Mouse (Mus musculus) kidney, postnatal 4 days (tissue): Measurements from ENCODE around the gene Tspan12.
A peak's percentile ranks its signal among the peaks of the same experiment; 100 is the strongest.

Source experiments
- DNase-seq, 2 experiments: peaks; one replicate each; pipeline ENCODE4 v3.0.0; 2021; ENCODE audit warnings: mixed read lengths in 2 of 2

Gene Tspan12

DNA sequence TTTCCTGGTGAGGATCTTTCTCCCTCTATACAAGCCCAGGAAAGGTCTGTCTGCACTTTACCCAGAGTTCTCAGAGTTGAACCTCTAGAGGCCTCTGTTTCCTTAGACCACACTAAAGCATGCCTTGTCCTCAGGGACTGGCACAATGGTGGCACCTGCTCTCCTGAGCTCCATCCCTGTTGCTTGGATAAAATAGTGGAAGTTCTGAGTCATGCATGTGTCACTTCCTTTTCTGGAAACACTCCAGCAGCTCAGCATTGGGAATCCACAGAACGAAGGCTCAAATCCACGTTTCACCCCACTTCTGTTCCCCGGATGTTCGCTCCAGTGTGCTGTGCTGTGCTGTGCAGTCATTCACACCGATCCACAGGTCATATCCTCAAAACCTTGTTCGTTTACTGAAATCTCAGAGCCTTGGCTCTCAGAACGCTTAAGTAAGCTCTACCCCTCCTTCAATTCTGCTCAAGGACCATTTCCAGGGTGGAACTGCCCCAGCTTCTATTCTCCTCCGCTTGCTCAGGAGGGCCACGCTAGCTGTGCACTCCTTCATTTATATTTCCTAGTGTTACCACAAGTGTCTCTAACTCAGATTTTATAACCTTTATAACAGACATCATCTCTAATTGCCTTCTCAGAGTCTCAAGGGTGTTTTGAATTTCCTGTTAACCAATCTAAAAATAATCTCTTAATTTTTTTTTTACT, 83.4 kb downstream of the Tspan12 start:
- peak in 1 of 2 experiments; percentile 13 for DNase-seq

DNA sequence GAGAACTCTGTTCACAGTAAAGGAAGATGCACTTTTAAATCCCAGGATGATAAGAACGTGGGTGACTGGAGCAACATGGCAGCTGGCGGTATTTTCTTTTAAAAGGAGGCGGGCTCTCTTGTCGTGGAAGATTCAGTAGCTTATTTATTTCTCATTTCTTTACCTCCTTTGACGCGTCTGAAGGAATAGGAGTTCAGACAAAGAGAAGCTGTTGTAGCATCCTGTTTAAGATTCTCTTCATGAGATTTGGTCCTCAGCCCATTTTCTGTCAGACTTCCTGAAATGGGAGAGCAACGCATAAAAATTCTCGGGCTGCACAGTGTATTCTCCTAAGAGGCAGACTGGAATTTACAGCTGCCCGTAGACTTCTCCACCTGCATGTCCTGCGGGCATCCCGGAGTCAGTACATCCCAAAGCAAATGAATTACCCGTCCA, 84.5 kb downstream of the Tspan12 start:
- peak; percentile 11 to 28 for DNase-seq

DNA sequence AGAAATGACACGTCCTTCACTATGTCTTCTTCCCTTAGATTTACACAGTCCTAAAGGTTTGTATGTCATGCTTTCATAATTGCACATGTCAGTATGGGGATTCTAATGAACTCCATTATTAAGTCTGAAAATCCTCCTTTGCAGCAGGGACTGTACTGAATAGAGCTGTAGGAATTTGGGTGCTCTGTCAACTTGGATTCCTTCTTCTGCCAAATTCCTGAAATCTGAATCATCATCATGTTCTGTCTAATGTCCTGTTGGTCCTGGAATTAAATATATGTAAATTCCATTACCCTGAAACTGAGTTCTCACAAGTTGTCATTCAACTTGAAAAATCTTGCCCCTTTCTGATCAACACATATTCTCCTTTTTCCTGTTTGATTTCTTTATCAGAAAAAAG, 104.8 kb downstream of the Tspan12 start:
- DNase-seq: no peak

DNA sequence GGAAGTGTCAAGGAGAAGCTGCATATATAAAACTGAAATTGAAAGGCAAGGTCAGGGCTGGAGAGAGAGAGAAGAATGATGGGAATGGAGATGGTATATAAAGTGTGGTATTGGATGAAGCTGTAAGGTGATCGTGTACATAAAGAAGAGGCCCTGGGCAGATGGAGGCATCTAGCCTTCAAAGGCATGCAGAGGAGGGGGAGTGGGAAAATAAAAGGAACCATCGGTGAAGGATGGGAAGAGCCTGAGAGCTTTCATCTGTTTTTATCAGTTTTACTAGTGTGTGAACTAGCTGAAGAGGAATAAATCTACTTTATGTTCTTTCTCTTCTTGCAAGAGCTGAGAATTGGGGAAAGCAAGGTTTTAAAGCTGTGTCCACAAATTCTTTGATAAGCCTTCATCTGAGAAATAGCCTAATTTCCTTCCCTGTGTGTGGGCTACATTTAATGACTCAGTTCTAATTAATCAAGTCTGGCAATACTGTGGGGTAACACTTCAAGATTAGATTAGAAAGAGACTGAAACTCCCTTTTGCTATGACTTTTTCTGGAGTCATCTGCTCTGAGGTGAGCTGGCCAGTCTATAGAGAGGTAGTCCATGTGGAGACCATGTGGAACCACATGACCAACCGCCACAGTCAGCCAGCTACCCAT, 107.6 kb downstream of the Tspan12 start:
- DNase-seq: no peak

DNA sequence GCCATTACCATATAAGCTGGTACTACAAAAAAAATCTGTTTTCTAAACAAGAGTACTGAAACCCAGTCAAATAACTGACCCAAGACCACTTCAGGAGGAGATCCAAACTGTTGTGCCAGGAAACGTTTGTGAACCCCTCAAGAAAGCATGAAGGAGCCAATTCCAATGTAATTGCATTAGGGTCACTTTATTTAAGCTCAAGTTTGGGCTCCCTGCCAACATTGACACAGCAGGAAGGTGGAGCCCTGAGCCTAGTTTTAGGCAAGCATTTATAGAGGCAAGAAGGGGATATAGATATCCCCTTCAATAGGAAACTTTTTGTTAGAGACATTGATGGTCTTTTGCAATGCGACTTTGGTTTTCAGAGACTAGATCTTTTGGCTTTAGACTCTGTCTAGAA, 111.7 kb downstream of the Tspan12 start:
- no peak for DNase-seq

DNA sequence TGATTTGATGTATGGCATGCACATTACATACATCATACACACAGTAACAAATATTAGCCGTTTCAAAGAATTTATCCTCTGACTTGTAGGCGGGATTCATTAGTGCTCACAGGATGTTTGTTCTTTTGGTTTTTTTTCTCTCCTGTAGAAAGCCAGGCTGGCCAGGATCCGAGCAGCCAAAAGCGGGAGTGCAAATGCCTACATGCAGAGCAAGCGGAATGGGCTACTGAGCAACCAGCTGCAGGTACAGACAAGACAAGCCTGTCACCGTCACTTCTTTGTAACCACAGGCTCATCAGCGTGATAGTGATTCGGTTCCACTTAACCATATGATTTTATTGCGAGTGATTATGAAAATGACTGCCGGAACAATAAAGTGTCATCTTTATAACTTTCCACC, 130.1 kb downstream of the Tspan12 start:
- DNase-seq: no peak
